Mouse (Mus musculus) neural tube, embryonic 15.5 days (tissue): ENCODE measurements around the gene Akt1. TPM values are rescaled to one million over a fixed set of nuclear protein-coding genes. Genes with fewer than 3 reads are reported as not detected.

Experiments used
- ATAC-seq: fragments of 200-750 bp; cut with Nextera tagmentation; 2 replicates; pipeline ENCODE4 v1.8.0; 2017; ENCODE audit warnings: mild to moderate bottlenecking, moderate TSS enrichment, moderate library complexity; ENCODE audit not compliant: low FRiP score
- H3K27ac ChIP-seq: fragments of 300-500 bp; sonication (generic); replicated peaks from 2 replicates; pipeline ENCODE4 v1.5.1; 2015; ENCODE audit warnings: mild to moderate bottlenecking, inconsistent platforms
- H3K27me3 ChIP-seq: fragments of 300-500 bp; sonication (generic); replicated peaks from 2 replicates; pipeline ENCODE4 v1.6.1; 2015; ENCODE audit warnings: inconsistent platforms
- H3K36me3 ChIP-seq: fragments of 300-500 bp; sonication (generic); 2 replicates; pipeline ENCODE4 v1.6.1; 2015; ENCODE audit warnings: inconsistent platforms
- H3K4me1 ChIP-seq: fragments of 300-500 bp; sonication (generic); 2 replicates; pipeline ENCODE4 v1.6.1; 2015; ENCODE audit warnings: inconsistent platforms
- H3K4me2 ChIP-seq: fragments of 300-500 bp; sonication (generic); 2 replicates; pipeline ENCODE4 v1.6.1; 2015; ENCODE audit warnings: inconsistent platforms, mild to moderate bottlenecking, moderate library complexity
- H3K4me3 ChIP-seq: fragments of 300-500 bp; sonication (generic); replicated peaks from 2 replicates; pipeline ENCODE4 v1.5.1; 2015; ENCODE audit warnings: mild to moderate bottlenecking, inconsistent platforms
- H3K9ac ChIP-seq: fragments of 300-500 bp; sonication (generic); replicated peaks from 2 replicates; pipeline ENCODE4 v1.6.1; 2015; ENCODE audit warnings: mild to moderate bottlenecking, inconsistent platforms
- H3K9me3 ChIP-seq: fragments of 300-500 bp; sonication (generic); replicated peaks from 2 replicates; pipeline ENCODE4 v1.6.1; 2016; ENCODE audit warnings: inconsistent platforms
- WGBS: fragments of 180-500 bp; shearing (Covaris S2); methylation state at CpG from one replicate; pipeline ENCODE4 v1.1.7; 2015; ENCODE audit warnings: mixed read lengths; 5-methylcytosine and 5-hydroxymethylcytosine counted together
- polyA plus RNA-seq: library from polyadenylated mRNA; unstranded; fragments of >200 nt; fragmentation: Nextera tagmentation; extraction: Ambion mirVana; gene quantifications from 2 replicates; pipeline ENCODE4 v1.2.1, GENCODE M21; 2015

Gene Akt1
- polyA plus RNA-seq, 1 experiment from 2014 or later: 120 TPM

GRCm38 (mm10) chr12:112713984-112714383 lies 39.3 kb upstream of the Akt1 start:
- ATAC-seq: no peak
- H3K27ac ChIP-seq: no peak overlapping the region
- 68% methylated on average over 3 of the region's 3 CpGs for WGBS

GRCm38 (mm10) chr12:112707573-112707869 lies 32.8 kb upstream of the Akt1 start:
- Histone ChIP-seq H3K27ac (no peak overlapping the region), H3K36me3 (no peaks in the 10 kb centered on the region), H3K4me2 (peak overlapping the region; percentile 50), H3K4me3 (peak overlapping the region; percentile 25; the same call in 1 of the 2 replicates), H3K4me1 (peaks cover 11% of the 10 kb centered on the region), H3K9me3 (no peaks in the 10 kb centered on the region), H3K27me3 (0 out of 2 replicates have a peak, but pooled peaks cover 6% of the 10 kb centered on the region), H3K9ac (no peak overlapping the region)
- WGBS: 23% methylated on average over 8 of the region's 8 CpGs
- ATAC-seq: no peak; the same call in 1 of the 2 replicates

More at GRCm38 (mm10) chr12:112713984-112714383, 39.3 kb upstream of the Akt1 start:
- Histone ChIP-seq H3K4me2 (no peak overlapping the region), H3K36me3 (no peaks in the 10 kb centered on the region), H3K4me1 (no peaks in the 10 kb centered on the region), H3K9ac (no peak overlapping the region), H3K9me3 (no peaks in the 10 kb centered on the region), H3K27me3 (0 out of 2 replicates have a peak, but pooled peaks cover 2% of the 10 kb centered on the region), H3K4me3 (no peak overlapping the region)

- 12% methylated on average over 32 of the region's 32 CpGs for WGBS
Measured at GRCm38 (mm10) chr12:112706704-112707572, 32.3 kb upstream of the Akt1 start.

DNA sequence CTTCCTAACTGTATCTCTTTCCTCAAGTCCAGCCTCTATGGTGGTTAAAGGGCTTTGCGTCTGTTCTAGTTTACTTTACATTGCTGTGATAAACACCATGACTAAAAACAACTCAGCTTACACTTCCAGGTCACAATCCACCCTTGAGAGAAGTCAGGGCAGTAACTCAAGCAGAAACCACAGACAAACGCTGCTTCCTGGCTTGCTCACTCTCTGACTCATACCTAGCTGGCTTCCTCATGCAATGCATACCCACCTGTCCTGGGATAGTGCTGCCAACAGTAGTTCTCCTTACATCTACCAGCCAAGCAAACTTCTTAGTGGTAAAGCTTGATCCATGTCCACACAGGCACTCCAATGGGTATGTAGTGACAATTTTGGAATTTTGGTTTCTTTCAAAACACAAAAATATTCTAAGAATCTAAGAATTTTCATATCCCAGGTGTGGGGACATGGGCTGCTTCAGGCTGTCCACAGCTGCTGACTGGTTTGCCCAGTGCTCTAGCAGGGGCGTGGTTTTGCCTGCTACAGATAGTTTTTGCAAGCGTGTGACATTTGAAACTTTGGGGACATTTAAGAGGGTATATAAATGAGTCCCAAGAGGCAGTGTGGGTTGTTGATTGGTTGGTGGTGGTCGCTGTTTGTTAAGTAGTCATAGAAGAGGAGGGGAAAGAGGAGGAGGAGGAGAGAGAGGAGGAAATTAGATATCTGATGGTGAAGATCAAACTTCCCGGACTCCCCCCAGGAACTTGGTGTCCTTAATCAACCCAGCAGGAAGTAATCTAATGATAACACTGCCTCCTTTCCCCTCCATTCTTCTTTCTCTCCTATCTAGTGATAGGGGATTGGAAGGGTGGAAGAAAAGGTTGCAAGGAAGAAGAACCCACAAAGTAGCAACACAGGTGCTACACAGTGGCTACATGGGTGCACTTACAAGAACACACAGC lies 28.0 kb upstream of the Akt1 start:
- H3K4me2 ChIP-seq: no peak overlapping the region
- no peak for ATAC-seq
- H3K27me3 ChIP-seq: 0 out of 2 replicates have a peak, but pooled peaks cover 3% of the 10 kb centered on the region
- no peak overlapping the region for H3K4me3 ChIP-seq
- no peaks in the 10 kb centered on the region for H3K36me3 ChIP-seq
- H3K9me3 ChIP-seq: no peaks in the 10 kb centered on the region
- H3K4me1 ChIP-seq: peaks cover 24% of the 10 kb centered on the region
- H3K9ac ChIP-seq: no peak overlapping the region
- H3K27ac ChIP-seq: no peak overlapping the region
- 79% methylated on average over 6 of the region's 6 CpGs for WGBS

More at GRCm38 (mm10) chr12:112706704-112707572, 32.3 kb upstream of the Akt1 start:
- Histone ChIP-seq H3K27me3 (0 out of 2 replicates have a peak, but pooled peaks cover 6% of the 10 kb centered on the region), H3K4me1 (peaks cover 11% of the 10 kb centered on the region), H3K4me2 (peak overlapping the region; percentile 50), H3K9ac (no peak overlapping the region), H3K36me3 (no peaks in the 10 kb centered on the region), H3K4me3 (peak overlapping the region; percentile 25; the same call in 1 of the 2 replicates), H3K27ac (no peak overlapping the region), H3K9me3 (no peaks in the 10 kb centered on the region)
- peak; percentile 78 for ATAC-seq

- no peaks in the 10 kb centered on the region for H3K36me3 ChIP-seq
- 0 out of 2 replicates have a peak overlapping the region, but pooled peaks have one; percentile 21 for H3K9ac ChIP-seq
- H3K27me3 ChIP-seq: 0 out of 2 replicates have a peak, but pooled peaks cover 3% of the 10 kb centered on the region
- no peak overlapping the region for H3K4me3 ChIP-seq
- 15% methylated on average over 15 of the region's 15 CpGs for WGBS
- H3K9me3 ChIP-seq: no peaks in the 10 kb centered on the region
- H3K27ac ChIP-seq: peak overlapping the region; percentile 23; the same call in 1 of the 2 replicates
- peak overlapping the region; percentile 27; the same call in 1 of the 2 replicates for H3K4me2 ChIP-seq
- ATAC-seq: no peak; the same call in 1 of the 2 replicates
- peaks cover 12% of the 10 kb centered on the region for H3K4me1 ChIP-seq
Measured at GRCm38 (mm10) chr12:112700522-112700921, 25.8 kb upstream of the Akt1 start.

GRCm38 (mm10) chr12:112696806-112697425 lies 22.2 kb upstream of the Akt1 start:
- no peak overlapping the region for H3K27ac ChIP-seq
- no peaks in the 10 kb centered on the region for H3K9me3 ChIP-seq
- no peaks in the 10 kb centered on the region for H3K36me3 ChIP-seq
- H3K4me3 ChIP-seq: no peak overlapping the region
- ATAC-seq: no peak
- H3K4me2 ChIP-seq: no peak overlapping the region
- no peaks in the 10 kb centered on the region for H3K27me3 ChIP-seq
- no peak overlapping the region for H3K9ac ChIP-seq
- WGBS: 83% methylated on average over 3 of the region's 3 CpGs
- H3K4me1 ChIP-seq: peaks cover 29% of the 10 kb centered on the region

DNA sequence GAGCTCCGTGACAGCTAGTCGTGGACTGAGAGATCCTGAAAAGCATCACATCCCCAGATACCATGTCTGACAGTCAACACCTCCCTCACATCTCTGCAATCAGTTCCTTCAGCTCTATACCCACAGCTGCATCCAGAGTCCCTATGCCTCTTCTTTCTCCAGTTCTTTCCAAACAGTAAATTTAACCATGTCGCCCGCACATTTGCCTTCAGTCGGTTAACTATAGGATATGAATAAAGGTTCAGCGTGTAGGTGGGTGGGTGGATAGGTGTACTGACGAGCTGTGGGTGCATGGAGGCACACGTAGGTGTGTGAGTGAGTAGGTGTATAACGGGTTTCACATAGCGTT lies 19.4 kb upstream of the Akt1 start:
- Histone ChIP-seq H3K27ac (peak overlapping the region; percentile 95), H3K36me3 (no peaks in the 10 kb centered on the region), H3K9ac (peak overlapping the region; percentile 93), H3K4me3 (peak overlapping the region; percentile 69), H3K4me2 (peak overlapping the region; percentile 76), H3K27me3 (no peaks in the 10 kb centered on the region), H3K9me3 (no peaks in the 10 kb centered on the region), H3K4me1 (peaks cover 17% of the 10 kb centered on the region)
- ATAC-seq: peak; percentile 28; the same call in 1 of the 2 replicates
- WGBS: 73% methylated on average over 10 of the region's 10 CpGs

DNA sequence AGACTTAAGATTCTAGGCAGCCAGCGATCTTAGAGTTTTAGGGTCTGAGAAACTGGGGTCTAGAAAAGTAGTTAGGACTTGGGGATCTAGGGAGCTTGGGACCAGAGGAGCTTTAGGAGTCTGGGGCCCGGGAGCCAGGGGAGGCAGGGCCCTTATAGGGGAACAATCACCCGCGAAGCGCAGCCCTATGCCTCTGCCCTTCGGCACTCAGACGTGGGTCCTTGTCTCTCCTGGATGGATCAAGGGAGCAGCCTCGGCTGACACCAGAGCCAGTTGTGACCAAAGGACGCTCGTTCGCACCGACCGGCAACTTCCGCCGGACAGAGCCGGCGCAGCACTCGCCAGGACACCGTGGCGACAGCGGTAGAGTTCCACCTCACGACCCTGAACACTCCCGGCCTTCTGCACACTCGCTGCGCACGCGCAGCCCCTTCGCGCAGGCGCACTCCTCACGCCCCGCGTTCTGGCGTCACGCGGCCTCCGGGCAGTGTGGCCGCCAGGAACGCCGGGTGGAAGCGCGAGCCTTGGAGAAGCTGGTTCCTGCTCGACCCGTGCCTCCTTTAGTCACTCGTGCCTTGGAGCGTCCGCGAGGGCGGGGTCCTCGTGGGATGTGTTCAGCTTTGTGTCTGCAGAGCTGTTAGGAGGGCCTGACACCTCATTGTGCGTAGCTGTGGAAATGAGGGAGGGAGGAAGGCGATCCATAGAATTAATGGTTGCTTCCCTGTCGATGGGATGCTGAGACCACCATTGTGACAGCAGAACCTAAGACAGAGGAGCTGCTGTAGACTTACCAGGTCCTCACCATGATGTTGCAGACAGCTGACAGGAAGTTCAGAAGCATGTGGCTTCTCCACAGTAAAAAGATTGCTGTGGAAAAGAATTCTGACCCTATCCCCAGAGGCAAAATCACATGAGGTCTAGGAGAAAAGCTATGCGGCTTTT lies 18.8 kb upstream of the Akt1 start:
- WGBS: 2% methylated on average over 54 of the region's 54 CpGs
- H3K4me2 ChIP-seq: peak overlapping the region; percentile 76
- H3K4me3 ChIP-seq: peak overlapping the region; percentile 69
- peaks cover 17% of the 10 kb centered on the region for H3K4me1 ChIP-seq
- no peaks in the 10 kb centered on the region for H3K36me3 ChIP-seq
- ATAC-seq: peak; percentile 93
- no peaks in the 10 kb centered on the region for H3K27me3 ChIP-seq
- no peaks in the 10 kb centered on the region for H3K9me3 ChIP-seq
- peak overlapping the region; percentile 95 for H3K27ac ChIP-seq
- peak overlapping the region; percentile 93 for H3K9ac ChIP-seq

DNA sequence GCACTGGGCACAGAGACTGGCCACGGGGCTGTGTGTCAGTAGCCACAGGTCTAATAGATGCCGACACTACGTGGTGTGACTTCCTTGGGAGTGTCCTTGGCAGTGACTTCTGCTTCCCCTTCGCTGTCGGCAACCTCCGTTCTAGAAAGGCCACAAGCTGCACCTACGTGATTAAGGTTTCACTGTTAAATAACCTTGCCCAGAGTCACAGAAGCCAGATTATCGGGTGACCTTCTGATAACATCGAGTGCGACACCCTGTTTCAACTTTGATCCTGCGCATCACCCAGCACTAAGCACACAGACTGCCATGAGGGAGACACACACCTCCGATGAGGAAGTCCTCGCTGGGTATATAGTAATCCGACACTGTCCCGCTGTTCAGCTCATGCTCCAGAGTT lies 13.8 kb upstream of the Akt1 start:
- Histone ChIP-seq H3K36me3 (no peaks in the 10 kb centered on the region), H3K27me3 (no peaks in the 10 kb centered on the region), H3K4me1 (peaks cover 10% of the 10 kb centered on the region), H3K9ac (no peak overlapping the region), H3K27ac (no peak overlapping the region), H3K9me3 (no peaks in the 10 kb centered on the region), H3K4me2 (no peak overlapping the region), H3K4me3 (no peak overlapping the region)
- no peak for ATAC-seq
- 80% methylated on average over 15 of the region's 15 CpGs for WGBS

GRCm38 (mm10) chr12:112683351-112683750 lies 8.7 kb upstream of the Akt1 start:
- no peak for ATAC-seq
- H3K36me3 ChIP-seq: no peaks in the 10 kb centered on the region
- peaks cover 18% of the 10 kb centered on the region for H3K4me1 ChIP-seq
- H3K27ac ChIP-seq: no peak overlapping the region
- no peak overlapping the region for H3K4me3 ChIP-seq
- no peaks in the 10 kb centered on the region for H3K9me3 ChIP-seq
- no peak overlapping the region for H3K9ac ChIP-seq
- no peak overlapping the region for H3K4me2 ChIP-seq
- H3K27me3 ChIP-seq: peaks cover 30% of the 10 kb centered on the region
- WGBS: 53% methylated on average over 7 of the region's 7 CpGs
